Mouse (Mus musculus) granulocyte monocyte progenitor cell, adult 5-6 weeks (primary cell): ENCODE measurements around the gene Fbxl8. TPM values are rescaled to one million over a fixed set of nuclear protein-coding genes. Genes with fewer than 3 reads are reported as not detected.

Experiments used
- ATAC-seq: replicated peaks from 2 replicates; pipeline ENCODE4 v1.8.0; 2016; ENCODE audit warnings: mild to moderate bottlenecking, moderate TSS enrichment, inconsistent platforms; ENCODE audit not compliant: poor library complexity, severe bottlenecking
- total RNA-seq, 2 experiments: library from RNA; stranded (forward) in 1 of 2; stranded (reverse) in 1 of 2; fragments of 200-712, 200-1000 nt in 1 of 2; fragments of >200 nt in 1 of 2; fragmentation: Nextera tagmentation in 1 of 2; gene quantifications; 2 replicates each; pipeline ENCODE4 v1.2.3; 2014 to 2017

The Fbxl8 gene
- total RNA-seq, 2 experiments from 2014 or later, result 0.21 to 3.6 TPM

DNA sequence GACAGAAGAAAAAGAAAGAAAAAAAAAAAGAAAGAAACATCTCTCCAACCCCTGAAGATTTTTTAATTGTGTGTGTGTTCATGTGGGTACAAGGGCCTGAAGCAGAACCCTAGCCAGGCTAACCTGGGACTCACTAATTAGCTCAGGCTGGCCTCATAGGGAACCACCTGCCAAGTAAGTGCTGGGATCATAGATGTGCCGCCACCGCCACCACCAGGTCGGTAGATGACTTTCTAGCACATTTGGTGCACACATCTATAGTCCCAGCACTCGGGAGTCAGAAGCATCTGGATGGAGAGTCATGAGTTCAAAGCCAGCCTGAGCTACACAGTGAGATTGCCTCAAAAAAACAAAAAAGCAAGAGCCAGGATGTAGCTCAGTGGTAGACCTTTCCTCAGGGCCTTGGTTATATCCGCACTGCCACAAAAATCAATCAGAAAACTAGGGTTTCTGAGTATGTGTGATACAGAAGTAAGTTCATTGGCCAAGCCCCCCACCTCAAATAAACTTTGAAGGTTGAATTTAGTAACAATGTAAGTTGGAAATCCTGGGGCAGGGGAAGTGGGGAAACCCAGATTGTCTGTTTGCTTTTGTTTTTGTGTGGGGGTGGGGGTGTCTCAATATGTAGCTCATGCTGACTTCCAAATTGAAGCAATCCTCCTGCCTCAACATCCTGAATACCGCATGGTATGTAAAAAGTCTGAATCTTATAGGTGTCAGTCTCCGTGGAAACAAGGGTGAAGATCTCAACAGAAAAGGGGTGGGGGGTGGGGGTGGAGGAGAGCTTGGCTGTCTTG is 6.9 kb upstream of the Fbxl8 start:
- no peak for ATAC-seq

DNA sequence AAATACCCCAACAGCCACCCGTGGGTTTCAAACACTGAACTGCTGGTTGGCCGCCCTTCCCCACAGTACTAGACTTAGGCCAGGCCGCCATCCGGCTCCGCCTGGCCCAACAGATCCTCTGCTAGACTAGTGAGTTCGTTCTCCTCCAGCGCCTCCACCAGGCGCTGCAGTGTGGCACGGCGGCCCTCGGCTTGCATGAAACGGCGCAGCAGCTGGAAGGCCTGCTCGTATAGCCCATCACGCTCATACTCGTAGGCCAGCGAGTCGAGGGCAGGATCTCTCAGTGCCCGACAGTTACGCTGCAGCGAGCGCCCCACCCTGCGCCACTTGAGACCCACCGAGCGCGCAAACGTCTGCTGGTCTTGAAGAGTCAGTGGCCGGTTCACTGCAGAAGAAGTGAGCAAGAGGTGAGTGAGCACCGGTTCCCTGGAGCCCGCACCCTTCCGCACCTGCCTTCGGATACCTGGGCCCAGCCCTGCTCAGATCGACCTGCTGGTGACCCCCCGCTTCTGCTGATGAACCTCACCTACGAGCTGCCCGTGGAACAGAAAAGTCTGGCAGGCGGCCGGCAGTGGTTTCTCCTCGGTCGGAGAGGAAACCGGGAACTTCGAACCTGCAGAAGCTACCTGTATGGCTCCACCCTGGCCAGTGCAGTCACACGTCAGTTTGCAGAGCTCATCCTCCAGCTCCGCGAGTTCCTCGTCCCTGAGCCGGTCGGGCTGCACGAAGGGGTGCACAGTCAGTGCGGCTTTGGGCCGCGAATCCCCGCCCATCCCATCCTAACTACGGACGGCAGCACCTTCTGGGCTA is 5.3 kb upstream of the Fbxl8 start:
- ATAC-seq, result no peak

- peak; percentile 64 for ATAC-seq
Measured at GRCm38 (mm10) chr8:105259721-105260320, 4.6 kb upstream of the Fbxl8 start.

DNA sequence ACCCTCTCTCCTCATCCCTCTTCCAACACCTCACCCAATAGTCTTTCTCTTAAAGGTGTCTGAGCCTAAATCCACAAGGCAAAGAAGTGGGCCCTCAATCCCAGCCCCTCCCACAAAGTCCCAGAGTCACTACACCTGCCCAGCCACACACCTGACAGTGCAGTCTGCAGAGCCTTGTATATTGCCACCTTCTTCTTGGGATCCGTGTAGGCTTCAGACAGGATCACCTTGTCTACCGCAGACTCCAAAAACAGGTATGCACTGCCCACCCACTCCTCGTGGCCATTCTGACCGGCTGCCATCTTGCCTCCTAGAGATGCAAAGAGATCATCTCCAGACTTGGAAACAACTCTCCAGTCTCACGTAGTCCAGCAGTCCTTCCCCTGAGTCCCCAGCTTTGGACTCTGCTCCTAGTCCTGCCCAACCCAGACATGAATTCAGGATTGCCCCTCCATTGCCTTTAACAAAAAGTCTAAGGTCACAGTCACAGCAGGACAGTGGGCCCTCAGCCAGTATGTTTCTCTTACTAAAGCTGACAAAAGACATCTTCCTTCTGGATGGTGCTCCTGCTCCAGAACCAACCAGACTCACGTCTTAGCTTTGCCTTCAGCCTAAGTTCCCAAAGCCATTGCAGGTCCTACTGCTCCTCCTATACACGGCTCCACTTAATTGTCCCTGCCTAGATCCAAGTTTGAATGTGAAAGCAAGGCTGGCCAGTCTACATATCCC is 3.9 kb upstream of the Fbxl8 start:
- ATAC-seq, result no peak

- no peak for ATAC-seq
Measured at GRCm38 (mm10) chr8:105261326-105261980, 3.0 kb upstream of the Fbxl8 start.

GRCm38 (mm10) chr8:105263244-105263912 is 1.1 kb upstream of the Fbxl8 start:
- no peak for ATAC-seq

DNA sequence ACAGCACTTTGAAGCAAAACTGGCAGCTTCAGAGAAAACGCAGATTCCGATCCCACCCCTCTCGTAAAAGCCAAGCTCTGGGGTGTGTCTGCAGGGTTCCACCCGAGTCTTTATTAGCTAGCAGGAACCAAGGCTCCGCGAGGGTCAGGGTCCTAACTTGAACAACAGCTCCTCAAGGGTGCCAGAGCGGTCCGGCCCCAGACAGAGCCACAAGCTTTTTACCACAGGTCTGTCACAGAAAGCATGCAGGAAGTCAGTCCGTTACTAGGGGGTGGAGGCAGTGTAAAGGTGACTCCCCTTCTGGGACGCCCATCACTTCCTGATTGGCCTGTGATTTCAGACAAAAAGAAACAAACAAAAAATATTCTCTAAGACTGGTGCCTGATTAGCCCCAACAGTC is 680 bp downstream of the Fbxl8 start:
- ATAC-seq, result peak; percentile 54

GRCm38 (mm10) chr8:105266775-105267174 is 2.3 kb downstream of the Fbxl8 start:
- ATAC-seq, result no peak

GRCm38 (mm10) chr8:105268342-105269074 is 4.1 kb downstream of the Fbxl8 start:
- peak; percentile 27 for ATAC-seq

DNA sequence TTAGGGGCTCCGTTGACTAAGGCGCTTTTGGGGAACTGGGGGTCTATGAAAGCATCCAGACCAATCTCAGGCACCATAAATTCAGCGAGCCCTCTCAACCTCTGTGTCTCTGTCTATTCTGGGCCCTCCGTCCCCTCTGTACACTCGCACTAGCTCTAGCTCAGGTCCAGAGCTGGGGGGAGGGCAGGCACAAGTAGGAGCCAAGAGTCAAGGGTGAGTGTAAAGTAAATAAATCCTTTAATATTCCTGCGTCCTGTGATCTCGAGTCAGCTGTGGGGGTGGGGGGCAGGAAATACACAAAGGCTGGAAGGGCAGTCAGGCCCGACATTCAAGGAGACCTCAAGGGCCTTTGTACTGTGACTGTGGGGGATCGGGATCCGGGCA is 4.6 kb downstream of the Fbxl8 start:
- no peak for ATAC-seq

DNA sequence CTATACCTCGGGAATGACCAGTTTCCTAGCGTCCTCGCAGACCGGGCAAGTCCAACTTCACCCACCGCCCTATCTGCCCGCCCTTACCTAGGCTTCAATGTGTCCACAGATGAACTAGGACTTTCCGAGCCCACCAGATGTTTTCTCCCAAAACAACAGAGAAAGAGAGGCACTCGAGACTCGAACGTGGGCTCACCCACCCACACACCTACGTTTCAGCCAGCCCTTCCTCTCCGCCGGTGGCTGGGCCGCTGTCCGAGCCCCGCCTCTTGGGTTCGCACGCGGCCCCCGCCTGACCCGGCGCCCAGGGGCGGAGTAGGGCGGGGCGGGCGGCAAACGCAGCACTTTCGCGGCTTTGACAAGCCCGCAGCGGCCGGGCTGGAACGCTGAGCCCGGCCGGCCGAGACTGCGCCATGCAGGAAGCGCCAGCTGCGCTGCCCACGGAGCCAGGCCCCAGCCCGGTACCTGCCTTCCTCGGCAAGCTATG is 5.1 kb downstream of the Fbxl8 start, which contains the start of gene Hsf4:
Hsf4 (plus strand) TSS at position 341 of the 487 bp plus-strand sequence.
- ATAC-seq, result peak; percentile 44

- no peak for ATAC-seq
Measured at GRCm38 (mm10) chr8:105270101-105270915, 5.9 kb downstream of the Fbxl8 start.

- ATAC-seq, result no peak
Measured at GRCm38 (mm10) chr8:105270916-105271186, 6.4 kb downstream of the Fbxl8 start.

DNA sequence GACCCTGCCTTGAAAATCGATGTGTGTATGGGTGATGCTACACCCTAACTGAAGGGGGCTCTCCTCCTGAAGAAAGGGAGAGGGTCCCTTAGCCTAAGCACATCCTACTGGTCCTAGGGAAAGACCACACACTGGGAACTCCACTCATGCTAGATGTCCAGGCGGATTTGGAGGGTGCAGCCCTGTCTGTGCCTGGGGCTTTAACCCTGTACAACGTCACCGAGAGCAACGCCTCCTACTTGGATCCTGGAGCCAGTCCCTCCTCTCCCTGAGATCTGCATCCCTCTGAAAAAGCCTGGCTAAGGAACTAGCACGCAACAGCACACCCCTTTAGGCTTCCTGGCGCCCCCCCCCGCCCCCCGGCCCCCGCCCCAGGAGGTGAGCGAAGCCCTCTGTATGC is 10.9 kb downstream of the Fbxl8 start:
- no peak for ATAC-seq

DNA sequence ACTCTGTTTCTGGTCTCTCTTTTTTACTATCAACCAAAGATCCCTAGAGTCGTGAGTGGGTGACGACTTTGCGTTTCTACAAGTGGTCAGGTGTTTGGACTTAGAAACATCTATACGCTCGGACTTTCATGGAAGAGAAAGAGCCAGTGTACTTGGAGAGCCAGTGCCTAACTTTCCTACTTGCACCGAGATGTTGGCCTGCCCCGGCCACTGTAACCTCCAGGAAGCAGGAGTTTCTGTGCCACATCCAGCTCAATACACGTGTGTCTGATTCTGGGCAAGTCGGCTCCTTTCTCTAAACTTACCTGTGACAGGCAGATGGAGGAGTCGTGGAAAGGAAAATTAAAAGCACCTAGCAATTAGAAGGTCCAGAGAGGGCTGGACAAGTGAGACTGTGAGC is 11.4 kb downstream of the Fbxl8 start, which contains the start of gene Nol3:
Nol3 (plus strand) TSS at position 301 of the 400 bp plus-strand sequence.
- ATAC-seq, result no peak

DNA sequence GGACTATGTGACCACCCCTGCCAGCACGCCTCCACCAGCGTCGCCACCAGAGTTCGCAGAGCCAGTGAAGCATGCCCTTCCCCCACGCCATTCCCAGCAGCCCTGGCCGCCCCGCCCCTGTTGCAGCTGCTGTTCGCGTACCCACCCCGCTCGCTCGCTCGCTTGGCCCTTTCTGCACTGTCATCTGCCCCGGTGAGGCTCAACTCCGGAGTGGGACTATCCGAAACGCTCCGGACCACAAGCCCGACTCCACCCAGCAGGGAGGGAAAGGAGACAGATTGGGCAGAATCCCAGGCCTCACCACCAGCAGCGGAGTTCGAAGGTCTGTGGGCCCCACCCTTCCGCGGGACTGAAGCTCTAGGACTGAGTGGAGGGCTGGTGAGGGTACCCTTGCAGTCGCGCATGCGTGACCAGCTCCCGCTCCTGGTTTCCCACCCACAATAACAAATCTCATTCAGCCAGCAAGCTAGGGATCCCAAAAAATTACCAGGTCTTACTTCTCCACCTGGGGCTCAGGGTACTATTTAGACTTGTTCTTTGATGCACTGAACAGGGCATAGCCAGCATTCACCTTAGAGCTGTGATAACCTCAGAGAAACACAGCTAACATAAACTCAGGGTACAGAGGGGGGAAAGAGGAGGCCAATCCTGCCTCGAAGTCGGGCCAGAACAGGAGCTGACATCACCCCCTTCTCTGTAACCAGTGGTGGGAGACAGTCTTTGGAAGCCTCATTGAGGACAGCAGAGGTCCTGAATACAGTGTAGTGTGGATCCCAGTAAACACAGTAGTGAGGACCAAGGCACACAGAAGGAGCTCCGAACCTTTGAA is 12.1 kb downstream of the Fbxl8 start:
- peak; percentile 60 for ATAC-seq

DNA sequence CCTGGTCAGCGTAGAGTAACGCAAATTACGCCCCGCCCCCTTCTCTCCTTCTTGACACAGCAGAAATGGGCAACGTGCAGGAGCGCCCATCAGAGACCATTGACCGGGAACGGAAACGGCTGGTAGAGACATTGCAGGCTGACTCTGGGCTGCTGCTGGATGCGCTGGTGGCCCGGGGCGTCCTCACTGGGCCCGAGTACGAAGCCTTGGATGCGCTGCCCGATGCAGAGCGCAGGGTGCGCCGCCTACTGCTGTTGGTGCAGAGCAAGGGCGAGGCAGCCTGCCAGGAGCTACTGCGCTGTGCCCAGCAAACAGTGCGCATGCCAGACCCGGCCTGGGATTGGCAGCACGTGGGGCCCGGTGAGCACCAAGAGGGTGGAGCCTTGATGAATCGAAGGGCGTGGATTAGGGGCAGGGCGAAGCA is 14.5 kb downstream of the Fbxl8 start:
- ATAC-seq, result peak; percentile 61
